Mouse (Mus musculus) frontal cortex, postnatal 36 days (tissue): ENCODE results near the gene Ankrd65.
A peak's percentile ranks its signal among the peaks of the same experiment; 100 is the strongest.

Source experiments
- DNase-seq, 2 experiments: peaks; one replicate each; pipeline ENCODE4 v3.0.0; 2022; ENCODE audit warnings: low spot score in 2 of 2

Ankrd65 gene

DNA sequence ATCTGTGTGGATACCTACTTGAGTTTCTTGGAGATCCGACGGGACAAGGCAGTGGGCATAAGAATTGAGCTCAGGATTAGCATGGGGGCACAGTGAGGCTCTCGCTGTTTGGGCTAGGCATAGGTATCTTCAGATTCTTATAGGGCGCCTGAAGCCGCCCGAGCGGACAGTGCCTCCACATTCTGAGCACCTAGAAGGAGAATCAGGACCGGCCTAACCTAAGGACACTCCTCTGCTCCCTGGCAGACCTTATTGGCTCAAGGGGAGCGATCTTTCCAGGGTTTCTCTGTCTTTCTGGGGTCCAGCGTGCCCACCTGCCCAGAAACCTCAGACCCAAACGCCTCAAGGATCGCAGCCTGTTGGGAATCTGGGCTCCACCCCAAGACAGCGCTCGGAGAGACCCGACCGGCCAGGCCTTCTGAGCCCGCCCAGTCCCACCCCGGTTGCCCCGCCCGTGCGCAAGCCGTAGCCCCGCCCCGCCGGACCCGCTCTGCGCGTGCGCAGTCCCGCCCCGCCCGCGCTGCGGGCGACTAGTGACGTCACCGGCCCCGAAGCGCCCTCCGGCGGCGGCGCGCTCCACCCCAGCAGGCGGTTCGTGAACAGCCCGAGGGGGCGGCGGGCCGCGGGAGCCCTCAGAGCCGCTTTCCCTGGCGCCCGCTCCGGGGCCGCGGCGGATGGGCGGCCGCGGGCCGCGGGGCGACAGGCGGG, 56.8 kb downstream of the Ankrd65 start, which contains the start of gene Dvl1:
TSS of gene Dvl1 (plus strand) at position 532 of the 708 bp plus-strand sequence.
- peak; percentile 93 to 96 for DNase-seq

DNA sequence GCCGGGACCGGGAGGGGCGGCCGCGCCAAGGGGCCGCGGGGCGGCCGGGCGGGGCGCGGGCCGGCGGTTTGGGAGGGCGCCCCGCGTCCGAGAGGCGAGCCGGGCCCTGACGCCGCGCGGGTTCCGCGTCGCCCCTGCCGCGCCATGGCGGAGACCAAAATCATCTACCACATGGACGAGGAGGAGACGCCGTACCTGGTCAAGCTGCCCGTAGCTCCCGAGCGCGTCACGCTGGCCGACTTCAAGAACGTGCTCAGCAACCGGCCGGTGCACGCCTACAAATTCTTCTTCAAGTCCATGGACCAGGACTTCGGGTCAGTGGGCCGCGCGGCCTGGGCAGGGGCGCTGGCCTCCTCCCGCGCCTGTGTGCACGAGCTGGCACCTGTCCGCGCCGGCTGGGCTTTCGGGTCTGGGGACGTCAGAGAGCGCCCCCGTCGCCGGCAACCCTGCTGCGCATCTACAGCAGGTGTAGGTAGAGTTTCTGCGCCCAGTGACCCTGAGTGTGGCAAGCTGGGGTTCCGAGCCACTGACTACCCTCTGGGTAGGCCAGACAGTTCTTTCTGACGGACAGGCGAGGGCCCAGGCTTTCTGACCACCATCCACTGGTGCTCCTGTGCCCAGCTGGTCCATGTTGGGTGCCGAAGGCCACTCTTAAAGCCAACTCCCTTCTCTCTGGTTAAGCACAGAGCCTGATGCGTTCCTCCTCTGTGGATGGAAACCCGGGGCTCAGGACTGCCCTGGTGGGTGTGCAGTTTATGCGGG, 57.5 kb downstream of the Ankrd65 start:
- DNase-seq: no peak

DNA sequence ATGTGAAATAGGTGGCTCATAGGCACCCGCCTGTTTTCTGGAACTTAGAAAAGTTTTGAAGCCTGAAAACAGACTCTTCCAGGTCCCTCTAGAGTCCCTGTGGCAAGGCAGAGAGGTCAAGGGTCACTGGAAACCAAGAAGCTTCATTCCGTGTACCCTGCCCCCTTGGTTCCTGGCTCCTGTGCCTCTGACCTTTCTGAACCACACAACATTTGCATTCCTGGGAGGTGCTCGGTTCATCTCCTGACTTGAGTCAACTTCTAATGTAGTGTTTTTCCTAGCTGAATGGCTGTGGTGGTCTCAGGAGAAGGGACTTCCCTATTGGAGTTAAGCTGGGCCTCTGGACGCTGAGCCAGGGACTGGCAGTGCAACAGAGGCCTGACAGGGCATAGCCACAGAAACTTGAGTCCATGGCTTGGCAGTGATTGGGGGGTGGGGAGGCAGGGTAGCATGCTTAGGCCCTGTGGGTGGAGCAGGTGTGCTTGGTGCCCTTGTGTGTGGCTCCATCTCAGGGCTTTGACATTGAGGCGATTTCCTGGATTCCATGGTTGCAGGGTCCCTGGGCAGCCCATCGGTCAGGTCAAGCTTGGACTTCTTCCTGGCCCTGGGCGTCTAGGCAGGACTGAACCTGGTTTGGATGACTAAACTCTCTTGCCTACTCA, 58.3 kb downstream of the Ankrd65 start:
- no peak for DNase-seq
